Mouse (Mus musculus): ENCODE data around the gene Xlr5c.

- no peak for TF ChIP-seq EP300 (IDR thresholded peaks at IDR 0.05; ENCODE audit: low read depth)
- TF ChIP-seq CTCF (IDR thresholded peaks at IDR 0.05; ENCODE audit: low read depth): no peak
Observed at GRCm38 (mm10) chrX:73321029-73321428, 28.3 kb upstream of the Xlr5c start.
